Mouse (Mus musculus): ENCODE results near the gene Tgfbr3l.

DNA sequence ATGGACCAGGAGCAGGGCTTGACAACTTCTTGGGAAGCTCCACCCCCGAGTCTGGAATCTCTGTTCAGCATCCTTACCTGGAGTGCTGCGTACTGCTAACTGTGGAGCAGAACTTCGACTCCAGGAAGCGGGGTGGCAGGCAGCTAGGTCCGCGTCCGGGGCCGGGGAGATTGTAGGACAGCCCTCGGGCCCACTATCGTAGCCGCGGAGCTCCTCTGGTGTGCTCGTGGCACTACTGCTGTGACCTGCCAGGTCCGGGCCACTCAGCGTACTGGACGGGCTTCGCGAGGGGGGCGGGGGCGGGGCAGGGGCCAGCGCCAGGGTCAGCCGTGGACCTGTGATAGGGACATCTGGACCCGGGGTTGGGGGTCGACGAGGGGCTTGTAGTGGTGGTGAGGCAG, 35.2 kb upstream of the Tgfbr3l start:
- TF ChIP-seq CTCF (IDR thresholded peaks at IDR 0.05; ENCODE audit: control insufficient read depth, insufficient read depth, insufficient replicate concordance, low read depth, low read length), result no peak
- no peak for TF ChIP-seq POLR2A (IDR thresholded peaks at IDR 0.05; ENCODE audit: control insufficient read depth, low read depth, low read length)

Measured in testis, adult 2 months (tissue).